Mouse (Mus musculus) R1 (cell line): ENCODE data around the gene Nup153.

Experiments used
- DNase-seq: peaks from one replicate; pipeline ENCODE4 v3.0.0-alpha.2; 2018; ENCODE audit warnings: low read depth, low spot score

Nup153 gene

GRCm38 (mm10) chr13:46728411-46728810 is 671 bp upstream of the Nup153 start:
- DNase-seq: no peak

- peak; percentile 74 for DNase-seq
Observed at GRCm38 (mm10) chr13:46727038-46727836, 503 bp downstream of the Nup153 start.

- peak; percentile 38 for DNase-seq
Observed at GRCm38 (mm10) chr13:46726288-46727037, 1.3 kb downstream of the Nup153 start.

- peak; percentile 30 for DNase-seq
Observed at GRCm38 (mm10) chr13:46725227-46725626, 2.5 kb downstream of the Nup153 start.

GRCm38 (mm10) chr13:46724371-46724770 is 3.4 kb downstream of the Nup153 start:
- peak; percentile 44 for DNase-seq

GRCm38 (mm10) chr13:46721009-46721408 is 6.7 kb downstream of the Nup153 start:
- no peak for DNase-seq

GRCm38 (mm10) chr13:46718893-46719400 is 8.8 kb downstream of the Nup153 start:
- no peak for DNase-seq

GRCm38 (mm10) chr13:46715976-46716639 is 11.6 kb downstream of the Nup153 start:
- peak; percentile 84 for DNase-seq

- DNase-seq: no peak
Observed at GRCm38 (mm10) chr13:46713486-46713885, 14.3 kb downstream of the Nup153 start.

- DNase-seq: peak; percentile 46
Observed at GRCm38 (mm10) chr13:46703138-46703537, 24.6 kb downstream of the Nup153 start.

GRCm38 (mm10) chr13:46701486-46701885 is 26.3 kb downstream of the Nup153 start:
- no peak for DNase-seq

- DNase-seq: no peak
Observed at GRCm38 (mm10) chr13:46699372-46699771, 28.4 kb downstream of the Nup153 start.

- DNase-seq: peak; percentile 86
Observed at GRCm38 (mm10) chr13:46696788-46697187, 31.0 kb downstream of the Nup153 start.

GRCm38 (mm10) chr13:46695932-46696331 is 31.8 kb downstream of the Nup153 start:
- no peak for DNase-seq

- peak; percentile 67 for DNase-seq
Observed at GRCm38 (mm10) chr13:46695296-46695908, 32.3 kb downstream of the Nup153 start.

GRCm38 (mm10) chr13:46690559-46691241 is 37.0 kb downstream of the Nup153 start:
- DNase-seq: peak; percentile 50

GRCm38 (mm10) chr13:46683370-46683769 is 44.4 kb downstream of the Nup153 start:
- no peak for DNase-seq

- no peak for DNase-seq
Observed at GRCm38 (mm10) chr13:46682921-46683320, 44.8 kb downstream of the Nup153 start.

- no peak for DNase-seq
Observed at GRCm38 (mm10) chr13:46677721-46678120, 50.0 kb downstream of the Nup153 start.

- DNase-seq: no peak
Observed at GRCm38 (mm10) chr13:46674601-46675000, 53.1 kb downstream of the Nup153 start.

GRCm38 (mm10) chr13:46670514-46670913 is 57.2 kb downstream of the Nup153 start:
- DNase-seq: peak; percentile 17
